Mouse (Mus musculus): ENCODE data around the gene Lin7a. TPM values are rescaled to one million over a fixed set of nuclear protein-coding genes. Genes with fewer than 3 reads are reported as not detected.

Lin7a gene
- polyA plus RNA-seq, 1 experiment: not detected

GRCm38 (mm10) chr10:107362026-107362425 lies 90.5 kb downstream of the Lin7a start:
- TF ChIP-seq CTCF (IDR thresholded peaks at IDR 0.05; ENCODE audit: extremely low read depth, insufficient read depth, insufficient read length, insufficient replicate concordance): no peak
- no peak for TF ChIP-seq POLR2A (IDR thresholded peaks at IDR 0.05; ENCODE audit: low read depth, low read length)
- 83% methylated on average over 2 of the region's 2 CpGs for WGBS
- Histone ChIP-seq H3K36me3 (ENCODE audit: control insufficient read depth, insufficient read depth, low read length) (no peaks in the 10 kb centered on the region), H3K27ac (ENCODE audit: insufficient read depth, low read length) (no peak overlapping the region), H3K27me3 (ENCODE audit: control insufficient read depth, insufficient read depth, low read length) (no peaks in the 10 kb centered on the region), H3K4me1 (ENCODE audit: control insufficient read depth, insufficient read depth, insufficient read length) (no peaks in the 10 kb centered on the region), H3K4me3 (ENCODE audit: extremely low read depth, insufficient read depth, insufficient read length) (no peak overlapping the region)
- no peak for DNase-seq (ENCODE audit: low read depth in 1 of 2, low spot score in 2 of 2)

GRCm38 (mm10) chr10:107363049-107363816 lies 91.7 kb downstream of the Lin7a start:
- no peaks in the 10 kb centered on the region for H3K4me1 ChIP-seq (ENCODE audit: control insufficient read depth, insufficient read depth, insufficient read length)
- H3K4me3 ChIP-seq (ENCODE audit: extremely low read depth, insufficient read depth, insufficient read length): no peak overlapping the region
- no peaks in the 10 kb centered on the region for H3K36me3 ChIP-seq (ENCODE audit: control insufficient read depth, insufficient read depth, low read length)
- no peak for DNase-seq (ENCODE audit: low read depth in 1 of 2, low spot score in 2 of 2)
- TF ChIP-seq POLR2A (IDR thresholded peaks at IDR 0.05; ENCODE audit: low read depth, low read length): no peak
- TF ChIP-seq CTCF (IDR thresholded peaks at IDR 0.05; ENCODE audit: extremely low read depth, insufficient read depth, insufficient read length, insufficient replicate concordance): no peak
- WGBS: 89% methylated on average over 16 of the region's 16 CpGs
- H3K27me3 ChIP-seq (ENCODE audit: control insufficient read depth, insufficient read depth, low read length): no peaks in the 10 kb centered on the region
- no peak overlapping the region for H3K27ac ChIP-seq (ENCODE audit: insufficient read depth, low read length)

- WGBS: 92% methylated on average over 2 of the region's 2 CpGs
- no peaks in the 10 kb centered on the region for H3K4me1 ChIP-seq (ENCODE audit: control insufficient read depth, insufficient read depth, insufficient read length)
- TF ChIP-seq POLR2A (IDR thresholded peaks at IDR 0.05; ENCODE audit: low read depth, low read length): no peak
- no peak for TF ChIP-seq CTCF (IDR thresholded peaks at IDR 0.05; ENCODE audit: extremely low read depth, insufficient read depth, insufficient read length, insufficient replicate concordance)
- H3K36me3 ChIP-seq (ENCODE audit: control insufficient read depth, insufficient read depth, low read length): no peaks in the 10 kb centered on the region
- H3K27me3 ChIP-seq (ENCODE audit: control insufficient read depth, insufficient read depth, low read length): no peaks in the 10 kb centered on the region
- no peak overlapping the region for H3K4me3 ChIP-seq (ENCODE audit: extremely low read depth, insufficient read depth, insufficient read length)
- H3K27ac ChIP-seq (ENCODE audit: insufficient read depth, low read length): no peak overlapping the region
- no peak for DNase-seq (ENCODE audit: low read depth in 1 of 2, low spot score in 2 of 2)
These were observed 105.7 kb downstream of the Lin7a start for GRCm38 (mm10) chr10:107377218-107377617.

GRCm38 (mm10) chr10:107381143-107381746 lies 109.8 kb downstream of the Lin7a start:
- H3K4me1 ChIP-seq (ENCODE audit: control insufficient read depth, insufficient read depth, insufficient read length): no peaks in the 10 kb centered on the region
- no peak overlapping the region for H3K4me3 ChIP-seq (ENCODE audit: extremely low read depth, insufficient read depth, insufficient read length)
- WGBS: 87% methylated on average over 4 of the region's 4 CpGs
- H3K27me3 ChIP-seq (ENCODE audit: control insufficient read depth, insufficient read depth, low read length): no peaks in the 10 kb centered on the region
- H3K27ac ChIP-seq (ENCODE audit: insufficient read depth, low read length): no peak overlapping the region
- no peak for DNase-seq (ENCODE audit: low read depth in 1 of 2, low spot score in 2 of 2)
- TF ChIP-seq CTCF (IDR thresholded peaks at IDR 0.05; ENCODE audit: extremely low read depth, insufficient read depth, insufficient read length, insufficient replicate concordance) (no peak), POLR2A (IDR thresholded peaks at IDR 0.05; ENCODE audit: low read depth, low read length) (no peak)
- H3K36me3 ChIP-seq (ENCODE audit: control insufficient read depth, insufficient read depth, low read length): no peaks in the 10 kb centered on the region

GRCm38 (mm10) chr10:107383825-107384224 lies 112.3 kb downstream of the Lin7a start:
- Histone ChIP-seq H3K4me3 (ENCODE audit: extremely low read depth, insufficient read depth, insufficient read length) (no peak overlapping the region), H3K36me3 (ENCODE audit: control insufficient read depth, insufficient read depth, low read length) (no peaks in the 10 kb centered on the region), H3K27me3 (ENCODE audit: control insufficient read depth, insufficient read depth, low read length) (no peaks in the 10 kb centered on the region), H3K4me1 (ENCODE audit: control insufficient read depth, insufficient read depth, insufficient read length) (no peaks in the 10 kb centered on the region), H3K27ac (ENCODE audit: insufficient read depth, low read length) (no peak overlapping the region)
- TF ChIP-seq POLR2A (IDR thresholded peaks at IDR 0.05; ENCODE audit: low read depth, low read length): no peak
- no peak for TF ChIP-seq CTCF (IDR thresholded peaks at IDR 0.05; ENCODE audit: extremely low read depth, insufficient read depth, insufficient read length, insufficient replicate concordance)
- no peak for DNase-seq (ENCODE audit: low read depth in 1 of 2, low spot score in 2 of 2)

- 55% methylated on average over 4 of the region's 4 CpGs for WGBS
- Histone ChIP-seq H3K4me3 (ENCODE audit: extremely low read depth, insufficient read depth, insufficient read length) (no peak overlapping the region), H3K4me1 (ENCODE audit: control insufficient read depth, insufficient read depth, insufficient read length) (no peaks in the 10 kb centered on the region), H3K27ac (ENCODE audit: insufficient read depth, low read length) (no peak overlapping the region), H3K36me3 (ENCODE audit: control insufficient read depth, insufficient read depth, low read length) (no peaks in the 10 kb centered on the region), H3K27me3 (ENCODE audit: control insufficient read depth, insufficient read depth, low read length) (no peaks in the 10 kb centered on the region)
- no peak for TF ChIP-seq POLR2A (IDR thresholded peaks at IDR 0.05; ENCODE audit: low read depth, low read length)
- no peak for TF ChIP-seq CTCF (IDR thresholded peaks at IDR 0.05; ENCODE audit: extremely low read depth, insufficient read depth, insufficient read length, insufficient replicate concordance)
- no peak for DNase-seq (ENCODE audit: low read depth in 1 of 2, low spot score in 2 of 2)
These were observed 118.0 kb downstream of the Lin7a start for GRCm38 (mm10) chr10:107389505-107389904.

- no peak for DNase-seq (ENCODE audit: low read depth in 1 of 2, low spot score in 2 of 2)
- Histone ChIP-seq H3K36me3 (ENCODE audit: control insufficient read depth, insufficient read depth, low read length) (no peaks in the 10 kb centered on the region), H3K27ac (ENCODE audit: insufficient read depth, low read length) (no peak overlapping the region), H3K4me3 (ENCODE audit: extremely low read depth, insufficient read depth, insufficient read length) (no peak overlapping the region), H3K27me3 (ENCODE audit: control insufficient read depth, insufficient read depth, low read length) (no peaks in the 10 kb centered on the region), H3K4me1 (ENCODE audit: control insufficient read depth, insufficient read depth, insufficient read length) (no peaks in the 10 kb centered on the region)
- TF ChIP-seq POLR2A (IDR thresholded peaks at IDR 0.05; ENCODE audit: low read depth, low read length) (no peak), CTCF (IDR thresholded peaks at IDR 0.05; ENCODE audit: extremely low read depth, insufficient read depth, insufficient read length, insufficient replicate concordance) (no peak)
- WGBS: 86% methylated on average over 4 of the region's 4 CpGs
These were observed 133.9 kb downstream of the Lin7a start for GRCm38 (mm10) chr10:107405347-107405746.

Data from spleen, adult 2 months (tissue).